Mouse (Mus musculus) left cerebral cortex, adult 9 months (tissue): ENCODE measurements around the gene Cnr1.

Experiments used
- DNase-seq, 2 experiments: peaks; one replicate each; pipeline ENCODE4 v3.0.0; 2022; ENCODE audit warnings: low spot score in 2 of 2

Gene Cnr1

GRCm38 (mm10) chr4:33941557-33941956 lies 17.2 kb downstream of the Cnr1 start:
- DNase-seq = no peak

- no peak for DNase-seq
Measured at GRCm38 (mm10) chr4:33943936-33944335, 19.5 kb downstream of the Cnr1 start.

- DNase-seq = no peak
Measured at GRCm38 (mm10) chr4:33945742-33946141, 21.3 kb downstream of the Cnr1 start.

GRCm38 (mm10) chr4:33947584-33947983 lies 23.2 kb downstream of the Cnr1 start:
- DNase-seq = no peak

GRCm38 (mm10) chr4:33957398-33957797 lies 33.0 kb downstream of the Cnr1 start:
- DNase-seq = no peak

GRCm38 (mm10) chr4:33958515-33958914 lies 34.1 kb downstream of the Cnr1 start:
- no peak for DNase-seq

- DNase-seq = no peak
Measured at GRCm38 (mm10) chr4:33959841-33960240, 35.4 kb downstream of the Cnr1 start.

- DNase-seq = no peak
Measured at GRCm38 (mm10) chr4:33970726-33971125, 46.3 kb downstream of the Cnr1 start.

GRCm38 (mm10) chr4:33988466-33989089 lies 64.2 kb downstream of the Cnr1 start:
- no peak for DNase-seq

GRCm38 (mm10) chr4:33992687-33993086 lies 68.3 kb downstream of the Cnr1 start:
- DNase-seq = no peak

GRCm38 (mm10) chr4:33996382-33996781 lies 72.0 kb downstream of the Cnr1 start:
- no peak for DNase-seq
